Mouse (Mus musculus) ES-E14 (cell line): ENCODE results near the gene Gm15517.

Experiments used
- CHD2 ChIP-seq: IDR thresholded peaks from 2 replicates; pipeline ENCODE4 v1.6.1; 2014; ENCODE audit warnings: mild to moderate bottlenecking, low read depth, low read length, inconsistent platforms
- HCFC1 ChIP-seq: IDR thresholded peaks from 2 replicates; pipeline ENCODE4 v1.6.1; 2012; ENCODE audit warnings: low read length, inconsistent platforms, borderline replicate concordance; ENCODE audit not compliant: insufficient read depth
- MAFK ChIP-seq: IDR thresholded peaks from 2 replicates; pipeline ENCODE4 v1.6.1; 2014; ENCODE audit warnings: mild to moderate bottlenecking, low read depth, low read length, inconsistent platforms; ENCODE audit not compliant: insufficient read depth
- ZC3H11A ChIP-seq: IDR thresholded peaks from 2 replicates; pipeline ENCODE4 v1.6.1; 2012; ENCODE audit warnings: low read depth, mild to moderate bottlenecking, inconsistent platforms, low read length, borderline replicate concordance
- ZNF384 ChIP-seq: IDR thresholded peaks from 2 replicates; pipeline ENCODE4 v1.6.1; 2012; ENCODE audit warnings: low read depth, low read length, inconsistent platforms

DNA sequence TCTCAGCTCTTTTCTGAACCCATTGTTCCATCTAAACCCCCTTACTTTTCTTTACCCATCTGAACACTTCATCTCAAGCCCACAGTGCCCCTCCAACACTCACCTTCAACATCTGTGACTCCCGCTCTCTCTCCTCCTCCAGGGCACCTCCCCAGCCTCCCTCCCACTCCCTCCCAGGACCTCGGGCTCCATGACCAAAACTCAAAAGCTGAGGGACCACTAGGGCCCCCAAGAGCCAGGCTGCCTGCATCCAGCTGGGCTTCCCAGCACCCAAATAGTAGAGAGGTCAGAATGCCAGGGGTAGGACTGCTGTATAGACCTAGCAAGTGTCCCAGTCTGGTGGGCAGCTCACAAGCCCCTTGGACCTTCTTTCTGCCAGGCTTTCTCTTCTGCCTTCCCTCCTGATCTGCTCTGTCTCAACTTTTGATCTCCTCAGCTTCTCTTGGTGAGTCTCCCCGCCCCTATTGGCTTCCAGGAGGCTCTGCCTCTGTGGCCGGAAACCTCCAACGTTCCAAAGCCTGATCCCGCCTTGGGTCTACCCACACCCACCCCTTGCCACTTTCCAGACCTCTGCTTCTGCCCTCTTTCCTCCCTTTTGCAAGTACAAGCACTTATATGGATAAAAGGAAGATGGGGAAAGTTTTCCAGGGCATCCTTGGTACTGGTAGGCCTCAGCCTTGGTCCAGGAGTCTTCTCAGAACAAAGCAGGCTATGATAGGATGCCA, 45.4 kb downstream of the Gm15517 start, which contains the start of gene Clec11a:
- TF ChIP-seq ZNF384 (no peak), ZC3H11A (no peak), HCFC1 (no peak), CHD2 (no peak), MAFK (no peak)
